Mouse (Mus musculus) gonadal fat pad, adult 2 months (tissue): ENCODE measurements at regions not wholly inside any gene's neighbourhood (a gene's known extent, or its start where the extent isn't known, plus 50 kb on each side); places are given as distances from the start of the nearest gene placed in this dataset.
A peak's percentile ranks its signal among the peaks of the same experiment; 100 is the strongest.

Source experiments
- DNase-seq: peaks from one replicate; pipeline ENCODE4 v3.0.0-alpha.2; 2012; ENCODE audit warnings: low read depth

- DNase-seq, result no peak
These were observed 98.0 kb downstream of the Dhx15 start for GRCm38 (mm10) chr5:52092273-52092672.

- DNase-seq, result peak; percentile 56
These were observed 102.2 kb downstream of the Dhx15 start for GRCm38 (mm10) chr5:52088131-52088530.

GRCm38 (mm10) chr5:52086766-52087429, 103.4 kb downstream of the Dhx15 start:
- no peak for DNase-seq

GRCm38 (mm10) chr5:52080268-52080667, 110.0 kb downstream of the Dhx15 start:
- DNase-seq, result no peak

GRCm38 (mm10) chr5:52077696-52078095, 112.6 kb downstream of the Dhx15 start:
- no peak for DNase-seq

- DNase-seq, result no peak
These were observed 115.2 kb downstream of the Dhx15 start for GRCm38 (mm10) chr5:52075096-52075495.

- DNase-seq, result no peak
These were observed 125.4 kb downstream of the Dhx15 start for GRCm38 (mm10) chr5:52064804-52065451.

- DNase-seq, result no peak
These were observed 128.1 kb downstream of the Dhx15 start for GRCm38 (mm10) chr5:52062214-52062613.

- no peak for DNase-seq
These were observed 129.1 kb downstream of the Dhx15 start for GRCm38 (mm10) chr5:52061226-52061625.

GRCm38 (mm10) chr5:52057261-52057660, 133.1 kb downstream of the Dhx15 start:
- no peak for DNase-seq

GRCm38 (mm10) chr5:52052072-52052465, 138.2 kb downstream of the Dhx15 start:
- DNase-seq, result no peak

- no peak for DNase-seq
These were observed 138.8 kb downstream of the Dhx15 start for GRCm38 (mm10) chr5:52051383-52052071.

- DNase-seq, result no peak
These were observed 141.5 kb downstream of the Dhx15 start for GRCm38 (mm10) chr5:52048790-52049189.

GRCm38 (mm10) chr5:52046704-52047103, 143.6 kb downstream of the Dhx15 start:
- no peak for DNase-seq

GRCm38 (mm10) chr5:52044101-52044500, 146.2 kb downstream of the Dhx15 start:
- DNase-seq, result no peak

- no peak for DNase-seq
These were observed 148.9 kb downstream of the Dhx15 start for GRCm38 (mm10) chr5:52041447-52041846.

- DNase-seq, result no peak
These were observed 149.6 kb downstream of the Dhx15 start for GRCm38 (mm10) chr5:52040427-52041312.

- DNase-seq, result no peak
These were observed 155.0 kb downstream of the Dhx15 start for GRCm38 (mm10) chr5:52035339-52035738.

- DNase-seq, result no peak
These were observed 162.8 kb downstream of the Dhx15 start for GRCm38 (mm10) chr5:52027478-52027877.

- no peak for DNase-seq
These were observed 164.2 kb downstream of the Dhx15 start for GRCm38 (mm10) chr5:52026148-52026547.

- DNase-seq, result no peak
These were observed 167.1 kb downstream of the Dhx15 start for GRCm38 (mm10) chr5:52023212-52023611.

GRCm38 (mm10) chr5:52016992-52017391, 173.3 kb downstream of the Dhx15 start:
- no peak for DNase-seq
